Comparison of ENCODE assay signal across 8 mouse cellular contexts in genomic region chr8:94037806-94038205, GRCm38 (mm10). TPM values are rescaled to one million over a fixed set of nuclear protein-coding genes. Genes with fewer than 3 reads are reported as not detected.
DNase-seq lines count a peak whose midpoint lies in the region; ATAC-seq and TF ChIP-seq lines count a peak whose summit lies in the region.

No protein-coding gene starts in this region.

- no peaks in the 10 kb centered on the region for H3K36me3 ChIP-seq in hindbrain, embryonic 11.5 days (ENCODE audit: control insufficient read depth, insufficient read depth, low read length)
- no peaks in the 10 kb centered on the region for H3K36me3 ChIP-seq in liver, embryonic 16.5 days (ENCODE audit: control insufficient read depth, insufficient read depth)

- H3K4me2 ChIP-seq in hindbrain, embryonic 11.5 days (replicated peaks; ENCODE audit: low read depth, low read length): peak overlapping the region; percentile 74
- peak overlapping the region; percentile 82 for H3K4me2 ChIP-seq in liver, embryonic 16.5 days (ENCODE audit: low read depth, low read length)

- WGBS in hindbrain, embryonic 11.5 days: 13% methylated on average over 15 of the region's 15 CpGs
- WGBS in liver, embryonic 16.5 days (ENCODE audit: insufficient replicate concordance): 4% methylated on average over 15 of the region's 15 CpGs
- WGBS in olfactory bulb, adult 2 months: 2% methylated on average over 15 of the region's 15 CpGs

- peak overlapping the region; percentile 76 for H3K9ac ChIP-seq in hindbrain, embryonic 11.5 days (ENCODE audit: low read depth, low read length)
- H3K9ac ChIP-seq in liver, embryonic 16.5 days (ENCODE audit: low read depth, low read length): peak overlapping the region; percentile 72

- peak overlapping the region; percentile 81 for H3K4me3 ChIP-seq in hindbrain, embryonic 11.5 days (ENCODE audit: low read depth, low read length)
- H3K4me3 ChIP-seq in liver, embryonic 16.5 days (ENCODE audit: low read depth, low read length): peak overlapping the region; percentile 79
- H3K4me3 ChIP-seq in olfactory bulb, adult 2 months (ENCODE audit: insufficient read depth, low read depth, low read length): peak overlapping the region; percentile 90

- no peak for ATAC-seq in hindbrain, embryonic 11.5 days (ENCODE audit: low FRiP score)
- no peak for ATAC-seq in liver, embryonic 16.5 days (ENCODE audit: low read depth)

- TF ChIP-seq CTCF in olfactory bulb, adult 2 months (IDR thresholded peaks at IDR 0.05; ENCODE audit: insufficient read depth, low read depth, low read length): no peak

- H3K4me1 ChIP-seq in hindbrain, embryonic 11.5 days (replicated peaks; ENCODE audit: control insufficient read depth, insufficient read depth, low read length): peaks cover 6% of the 10 kb centered on the region
- peaks cover 28% of the 10 kb centered on the region for H3K4me1 ChIP-seq in liver, embryonic 16.5 days (ENCODE audit: control insufficient read depth, low read depth, low read length)
- peaks cover 3% of the 10 kb centered on the region for H3K4me1 ChIP-seq in olfactory bulb, adult 2 months (ENCODE audit: control insufficient read depth, insufficient read depth, low read length)

- H3K27me3 ChIP-seq in hindbrain, embryonic 11.5 days (ENCODE audit: control insufficient read depth, insufficient read depth, low read length): no peaks in the 10 kb centered on the region
- no peaks in the 10 kb centered on the region for H3K27me3 ChIP-seq in liver, embryonic 16.5 days (ENCODE audit: control insufficient read depth, insufficient read depth, low read depth, low read length)

- peak; percentile 29 to 32 for DNase-seq in right cerebral cortex, adult 2 months (ENCODE audit: low spot score in 2 of 2)
- DNase-seq in right cerebral cortex, postnatal 36 days (ENCODE audit: low spot score in 2 of 2): no peak
- DNase-seq in cerebellum, postnatal 14 days: peak; percentile 25 to 26
- DNase-seq in hindbrain, embryonic 11.5 days (ENCODE audit: low spot score): peak; percentile 40
- no peak for DNase-seq in adrenal gland, postnatal 25 days
- DNase-seq in adrenal gland, postnatal 14 days: no peak

- TF ChIP-seq POLR2A in olfactory bulb, adult 2 months (IDR thresholded peaks at IDR 0.05; ENCODE audit: insufficient read depth, low read depth, low read length): no peak

- no peaks in the 10 kb centered on the region for H3K9me3 ChIP-seq in hindbrain, embryonic 11.5 days (ENCODE audit: control insufficient read depth, low read length)
- H3K9me3 ChIP-seq in liver, embryonic 16.5 days (replicated peaks; ENCODE audit: control insufficient read depth, low read length): no peaks in the 10 kb centered on the region

- no peak overlapping the region for H3K27ac ChIP-seq in hindbrain, embryonic 11.5 days (ENCODE audit: low read depth, low read length)
- H3K27ac ChIP-seq in liver, embryonic 16.5 days (ENCODE audit: low read length): peak overlapping the region; percentile 36; the same call in 1 of the 2 replicates
- no peak overlapping the region for H3K27ac ChIP-seq in olfactory bulb, adult 2 months (ENCODE audit: insufficient read depth, low read depth, low read length)

RNA-seq across cellular contexts. Expression of gene Ogfod1, which starts 0.8 kb away (rescaled TPM):
- 12.4 and 14.2 TPM in 2 replicates for polyA plus RNA-seq in hindbrain, embryonic 11.5 days (2014; fragmentation: Nextera tagmentation; extraction: Ambion mirVana)
- 4.4 and 5.5 TPM in 2 replicates for polyA plus RNA-seq in liver, embryonic 16.5 days (2015; fragmentation: Nextera tagmentation; extraction: Ambion mirVana)
- not detected in 2 replicates for polyA plus RNA-seq in olfactory bulb, adult 2 months (2012; ENCODE audit: insufficient read depth, insufficient read length, low replicate concordance, missing spikeins)
- 16.0 and 21.1 TPM in 2 replicates for total RNA-seq in adrenal gland, postnatal 25 days (2021)
- 16.4 and 18.2 TPM in 2 replicates for total RNA-seq in adrenal gland, postnatal 14 days (2021)

RNA-seq across cellular contexts. Expression of gene Nudt21, which starts 1.0 kb away (rescaled TPM):
- polyA plus RNA-seq in hindbrain, embryonic 11.5 days (2014; fragmentation: Nextera tagmentation; extraction: Ambion mirVana): 152 and 164 TPM in 2 replicates
- 73.7 and 81.3 TPM in 2 replicates for polyA plus RNA-seq in liver, embryonic 16.5 days (2015; fragmentation: Nextera tagmentation; extraction: Ambion mirVana)
- not detected in 2 replicates for polyA plus RNA-seq in olfactory bulb, adult 2 months (2012; ENCODE audit: insufficient read depth, insufficient read length, low replicate concordance, missing spikeins)
- total RNA-seq in adrenal gland, postnatal 25 days (2021): 38.0 and 44.5 TPM in 2 replicates
- total RNA-seq in adrenal gland, postnatal 14 days (2021): 43.3 and 50.4 TPM in 2 replicates

RNA-seq across cellular contexts. Expression of gene Amfr, which starts 25.2 kb away (rescaled TPM):
- polyA plus RNA-seq in hindbrain, embryonic 11.5 days (2014; fragmentation: Nextera tagmentation; extraction: Ambion mirVana): 49.3 and 58.1 TPM in 2 replicates
- 31.5 and 38.6 TPM in 2 replicates for polyA plus RNA-seq in liver, embryonic 16.5 days (2015; fragmentation: Nextera tagmentation; extraction: Ambion mirVana)
- polyA plus RNA-seq in olfactory bulb, adult 2 months (2012; ENCODE audit: insufficient read depth, insufficient read length, low replicate concordance, missing spikeins): not detected in 2 replicates
- total RNA-seq in adrenal gland, postnatal 25 days (2021): 294 and 300 TPM in 2 replicates
- 156 and 169 TPM in 2 replicates for total RNA-seq in adrenal gland, postnatal 14 days (2021)

Comparison
In these comparisons a context has a peak if more than half of its experiments do, and no peak if none do; other contexts are left out.
1. DNase-seq: peak in right cerebral cortex, adult 2 months (2 of 2), cerebellum, postnatal 14 days (2 of 2) and hindbrain, embryonic 11.5 days (single experiment); none in right cerebral cortex, postnatal 36 days (0 of 2), adrenal gland, postnatal 25 days (single experiment) and adrenal gland, postnatal 14 days (single experiment).
2. Peak in every context shown above with its lines, with median percentiles within 50 percentile points of each other: H3K4me3 ChIP-seq.